Mouse (Mus musculus) T-helper 17 cell (primary cell): Measurements from ENCODE around the gene Ndufa6.

Experiments used
- in situ Hi-C, 2 experiments: fragments of 300-600 bp; cut with MboI, MseI; formaldehyde crosslinking; loops; 1 replicate in 1 of 2; 2 replicates in 1 of 2; pipeline ENCODE4 v1.15.1; 2025; ENCODE audit warnings: high pct_unique_total_duplicates in 2 of 2

Ndufa6 gene

GRCm38 (mm10) chr15:82368851-82369250 lies 14.7 kb upstream of the Ndufa6 start:
- in situ Hi-C loops = loop anchor here in 1 of 2 experiments (10.0 kb wide), 1 partner anchor 776 kb away; the partner anchor contains the start of gene Poldip3

DNA sequence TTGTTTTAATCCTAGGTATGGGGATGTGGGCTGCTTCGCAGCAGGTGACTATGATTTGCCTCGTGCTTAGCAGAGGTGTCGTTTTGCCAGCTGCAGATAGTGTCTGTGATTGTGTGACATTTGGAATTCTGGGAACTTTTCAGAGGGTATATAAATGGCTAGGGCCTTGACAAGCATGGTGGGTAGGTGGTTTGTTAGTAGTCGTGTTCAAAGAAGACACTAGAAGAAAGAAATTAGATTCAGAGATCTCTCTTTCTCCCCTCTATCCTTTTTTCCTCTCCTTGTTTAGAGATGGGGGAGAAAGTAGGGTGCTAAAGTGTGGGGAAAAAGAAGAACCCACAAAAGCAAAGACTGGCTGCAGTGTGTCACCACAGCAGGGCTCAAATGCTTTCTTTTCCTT lies 14.0 kb upstream of the Ndufa6 start:
- in situ Hi-C loops = loop anchor here in 1 of 2 experiments (10.0 kb wide), 1 partner anchor 777 kb away; the partner anchor contains the start of gene Poldip3

DNA sequence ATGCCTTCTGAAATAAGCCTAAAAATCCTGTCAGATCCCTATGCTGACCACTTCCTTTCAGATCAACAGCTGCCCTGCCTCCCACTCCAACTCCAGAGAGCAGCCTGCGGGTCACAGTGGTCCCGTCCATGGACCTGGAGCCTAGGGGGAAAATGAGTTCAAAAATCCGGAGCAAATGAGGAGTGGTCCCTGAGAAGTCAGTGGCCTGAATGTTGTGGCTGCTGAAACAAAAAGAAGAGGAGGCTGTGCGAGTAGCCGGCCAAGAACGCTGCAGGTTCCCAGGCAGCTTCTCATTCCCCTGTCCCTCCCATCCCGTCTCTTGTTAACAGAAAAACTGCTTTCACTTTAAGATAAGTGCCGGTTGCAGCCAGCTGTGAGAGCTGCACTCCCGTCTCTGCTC lies 10.4 kb upstream of the Ndufa6 start:
- in situ Hi-C loops = loop anchor here in 1 of 2 experiments (10.0 kb wide), 1 partner anchor 780 kb away; the partner anchor contains the start of gene Poldip3

DNA sequence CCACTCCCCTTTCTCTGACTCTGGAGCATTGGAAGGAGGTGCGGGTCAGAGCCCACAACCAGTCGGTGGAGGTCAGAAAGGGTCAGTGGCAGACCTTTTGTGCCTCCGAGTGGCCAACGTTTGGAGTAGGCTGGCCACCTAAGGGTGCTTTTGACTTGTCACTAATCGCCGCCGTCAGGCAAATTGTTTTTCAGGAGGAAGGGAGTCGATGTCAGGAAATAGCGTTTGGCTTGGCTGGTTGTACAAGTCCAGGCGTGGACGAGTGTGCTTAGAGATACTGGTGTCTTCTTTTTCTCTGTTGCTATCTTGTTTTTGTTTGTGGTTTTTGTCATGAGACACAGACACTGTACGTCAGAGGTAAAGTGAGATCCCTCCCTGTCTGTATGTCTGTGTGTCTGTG lies 9.7 kb upstream of the Ndufa6 start:
- in situ Hi-C loops = loop anchor here in 1 of 2 experiments (10.0 kb wide), 1 partner anchor 781 kb away; the partner anchor contains the start of gene Poldip3

DNA sequence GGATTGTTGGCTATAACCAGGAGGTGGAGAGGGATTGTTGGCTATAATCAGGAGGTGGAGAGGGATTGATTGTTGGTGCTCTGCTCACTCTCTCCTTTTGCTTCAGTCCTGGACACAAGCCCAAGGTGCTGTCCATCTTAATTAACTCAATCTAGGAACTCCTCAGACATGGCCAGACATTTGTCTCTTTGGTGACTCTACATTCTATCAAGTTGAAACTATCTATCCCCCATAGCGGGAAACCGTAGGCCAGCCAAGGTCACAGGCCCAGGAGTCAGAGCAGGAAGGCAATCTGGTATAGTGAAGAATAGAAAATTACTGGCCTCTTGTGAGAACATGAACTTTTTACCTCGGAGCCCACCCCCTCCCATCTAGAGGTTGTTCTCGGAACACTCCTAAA lies 8.1 kb upstream of the Ndufa6 start:
- in situ Hi-C loops = loop anchor here in 1 of 2 experiments (10.0 kb wide), 1 partner anchor 783 kb away; the partner anchor contains the start of gene Poldip3

DNA sequence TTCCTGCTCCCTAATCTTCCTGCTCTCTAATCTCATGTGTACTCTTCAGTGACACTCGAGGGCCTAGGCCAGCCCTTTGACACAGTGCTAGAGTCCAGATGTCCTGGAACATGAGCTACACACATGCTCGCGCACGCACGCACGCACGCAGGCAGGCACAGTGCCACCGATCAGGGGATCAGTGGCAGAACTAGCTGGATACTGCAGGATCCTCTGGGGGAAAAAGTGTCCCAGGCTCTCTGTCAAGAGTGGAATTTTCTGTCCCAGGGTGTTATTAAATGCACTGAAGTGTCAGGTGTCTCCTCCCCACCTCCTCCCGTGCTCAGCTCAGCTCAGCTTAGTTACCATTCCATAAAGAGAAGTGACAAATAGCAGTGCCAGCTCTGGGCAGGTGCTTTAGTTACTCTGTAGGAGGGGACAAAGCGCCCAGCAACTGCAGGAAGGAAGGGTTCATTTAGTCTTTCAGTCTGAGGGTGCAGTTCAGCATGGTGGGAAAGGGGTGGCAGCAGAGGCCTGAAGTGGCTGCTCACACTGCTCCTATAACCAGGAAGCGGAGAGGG lies 7.4 kb upstream of the Ndufa6 start:
- in situ Hi-C loops = loop anchor here in 1 of 2 experiments (10.0 kb wide), 1 partner anchor 783 kb away; the partner anchor contains the start of gene Poldip3

- in situ Hi-C loops = no loop called here
Observed at GRCm38 (mm10) chr15:82358431-82359260, 4.5 kb upstream of the Ndufa6 start.

GRCm38 (mm10) chr15:82353745-82354113 lies 393 bp downstream of the Ndufa6 start:
- in situ Hi-C loops = no loop called here

DNA sequence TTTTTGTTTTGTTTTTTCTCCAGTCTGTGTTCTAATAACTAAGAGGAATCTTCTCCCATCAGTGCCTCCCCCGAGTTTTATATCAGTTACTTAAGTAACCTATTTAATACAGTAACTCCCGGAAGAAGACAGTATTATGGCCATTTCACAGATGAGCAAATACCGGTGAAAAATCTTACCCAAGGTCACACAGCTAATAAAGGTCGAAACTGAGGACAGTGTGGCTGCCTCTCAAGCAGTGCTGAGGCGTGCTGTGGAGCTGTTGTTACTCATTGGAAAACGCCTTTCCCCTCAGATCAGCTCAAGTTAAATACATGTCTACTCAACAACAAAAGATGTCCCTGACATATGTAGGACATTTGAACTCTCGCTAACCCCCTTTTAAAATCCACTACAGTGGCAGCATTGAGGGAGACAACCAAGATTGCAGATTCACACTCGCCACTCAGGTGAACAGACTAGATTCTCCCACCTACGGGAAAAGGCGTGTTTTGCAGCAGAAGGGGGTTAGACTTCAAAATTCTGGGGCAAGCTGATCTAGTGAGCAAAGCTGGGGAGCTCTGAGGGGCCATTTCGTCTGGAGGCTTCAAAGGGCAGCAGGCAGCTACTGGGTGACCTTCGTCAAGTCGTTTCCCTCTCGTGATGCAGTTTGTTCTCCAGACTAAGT lies 911 bp downstream of the Ndufa6 start:
- in situ Hi-C loops = no loop called here

GRCm38 (mm10) chr15:82351480-82351879 lies 2.6 kb downstream of the Ndufa6 start:
- in situ Hi-C loops = no loop called here

GRCm38 (mm10) chr15:82350349-82350748 lies 3.8 kb downstream of the Ndufa6 start:
- in situ Hi-C loops = no loop called here

DNA sequence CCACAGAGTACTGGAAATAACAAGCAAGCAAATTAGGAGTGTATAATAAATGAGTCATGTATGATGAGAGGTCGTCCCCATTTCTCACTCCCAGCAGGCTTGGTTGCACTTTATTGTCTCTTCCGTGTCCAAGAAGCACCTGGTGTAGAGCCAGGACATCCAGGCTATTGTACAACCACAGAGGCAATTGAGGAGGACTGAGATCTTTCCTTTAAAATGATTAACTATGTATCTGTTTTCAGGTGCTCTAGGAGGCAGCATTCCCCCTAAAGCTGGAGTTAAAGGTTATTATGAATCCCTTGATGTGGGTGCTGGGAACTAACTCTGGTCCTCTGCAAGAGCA lies 5.2 kb downstream of the Ndufa6 start:
- in situ Hi-C loops = loop anchor here (10.0 to 25.0 kb wide), 4 partner anchors 204 to 1246 kb away; partner anchors contain the start of genes Srebf2 (in 1 of the 2) and Ttll12 (in 1 of the 2)

GRCm38 (mm10) chr15:82348258-82348998 lies 5.7 kb downstream of the Ndufa6 start:
- in situ Hi-C loops = loop anchor here (10.0 to 25.0 kb wide), 4 partner anchors 204 to 1246 kb away; partner anchors contain the start of genes Srebf2 (in 1 of the 2) and Ttll12 (in 1 of the 2)

DNA sequence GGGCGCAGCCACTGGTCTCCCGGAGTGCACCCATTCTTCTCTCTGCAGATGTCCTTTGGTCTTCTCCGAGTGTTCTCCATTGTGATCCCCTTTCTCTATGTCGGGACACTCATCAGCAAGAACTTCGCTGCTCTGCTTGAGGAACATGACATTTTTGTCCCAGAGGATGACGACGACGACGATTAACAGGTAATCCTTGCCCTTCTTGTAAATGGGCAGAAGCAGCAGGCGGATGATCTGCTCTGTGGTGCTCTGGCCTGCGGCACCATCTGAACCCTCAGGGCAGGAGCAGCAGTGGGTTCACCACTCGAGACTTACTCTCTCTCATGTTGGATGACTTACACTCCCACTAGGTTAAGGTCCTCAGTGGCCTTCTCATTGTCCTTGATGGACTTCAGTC lies 6.3 kb downstream of the Ndufa6 start:
- in situ Hi-C loops = loop anchor here (10.0 to 25.0 kb wide), 4 partner anchors 203 to 1247 kb away; partner anchors contain the start of genes Srebf2 (in 1 of the 2) and Ttll12 (in 1 of the 2)

GRCm38 (mm10) chr15:82347303-82347676 lies 6.8 kb downstream of the Ndufa6 start:
- in situ Hi-C loops = loop anchor here (10.0 to 25.0 kb wide), 4 partner anchors 202 to 1248 kb away; partner anchors contain the start of genes Srebf2 (in 1 of the 2) and Ttll12 (in 1 of the 2)

GRCm38 (mm10) chr15:82346580-82347302 lies 7.4 kb downstream of the Ndufa6 start:
- in situ Hi-C loops = loop anchor here (10.0 to 25.0 kb wide), 4 partner anchors 202 to 1248 kb away; partner anchors contain the start of genes Srebf2 (in 1 of the 2) and Ttll12 (in 1 of the 2)

DNA sequence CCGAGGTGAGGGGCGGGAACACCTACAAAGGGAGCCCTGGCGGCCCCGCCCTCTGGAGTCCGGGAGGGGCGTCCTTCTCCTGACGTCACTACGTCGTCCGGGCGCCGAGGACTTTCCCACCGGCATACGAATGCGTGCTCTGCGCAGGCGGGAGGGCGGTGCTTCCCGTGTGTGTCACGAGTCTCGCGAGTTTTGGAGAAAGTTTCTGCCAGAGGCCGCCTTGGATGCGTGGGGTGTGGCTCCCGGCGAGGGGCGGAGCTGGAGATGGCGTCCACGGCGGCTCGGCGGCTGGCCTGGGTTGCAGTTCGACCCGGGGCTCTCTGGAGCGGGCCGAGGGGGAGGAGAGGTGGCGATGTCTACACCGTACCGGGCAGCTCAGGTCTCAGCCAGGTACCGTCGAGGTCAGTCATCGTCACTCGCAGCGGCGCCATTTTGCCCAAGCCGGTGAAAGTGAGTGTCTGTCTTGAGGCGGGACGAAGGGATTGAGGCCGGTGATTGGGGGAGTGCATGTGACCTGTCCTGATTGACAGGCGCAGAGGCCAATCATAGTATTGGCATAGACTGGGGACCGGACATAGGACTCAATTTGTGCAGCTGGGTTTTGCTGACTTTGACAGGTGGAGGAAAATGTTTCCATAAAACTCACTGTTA lies 8.2 kb downstream of the Ndufa6 start:
- in situ Hi-C loops = loop anchor here (10.0 to 25.0 kb wide), 4 partner anchors 201 to 1249 kb away; partner anchors contain the start of genes Srebf2 (in 1 of the 2) and Ttll12 (in 1 of the 2)

- in situ Hi-C loops = loop anchor here (10.0 to 25.0 kb wide), 4 partner anchors 200 to 1250 kb away; partner anchors contain the start of genes Srebf2 (in 1 of the 2) and Ttll12 (in 1 of the 2)
Observed at GRCm38 (mm10) chr15:82344971-82345370, 9.2 kb downstream of the Ndufa6 start.
